Mouse (Mus musculus) olfactory bulb, adult 2 months (tissue): ENCODE measurements around the gene Mterf1a. TPM values are rescaled to one million over a fixed set of nuclear protein-coding genes. Genes with fewer than 3 reads are reported as not detected.
"Not testable (repeated sequence)": the region's sequence is repeated elsewhere in the genome, so short reads cannot be mapped to it uniquely, and the experiment has no call there.

Experiments used
- H3K27ac ChIP-seq: fragments of 200-500 bp; 2 replicates; pipeline ENCODE4 v1.5.1; 2012; ENCODE audit warnings: low read depth, low read length; ENCODE audit not compliant: insufficient read depth
- H3K4me1 ChIP-seq: fragments of 200-500 bp; 2 replicates; pipeline ENCODE4 v1.6.1; 2012; ENCODE audit warnings: low read length; ENCODE audit not compliant: control insufficient read depth, insufficient read depth
- H3K4me3 ChIP-seq: fragments of 200-500 bp; 2 replicates; pipeline ENCODE4 v1.5.1; 2012; ENCODE audit warnings: mild to moderate bottlenecking, low read depth, low read length, moderate library complexity; ENCODE audit not compliant: insufficient read depth
- CTCF ChIP-seq: fragments of 200-500 bp; IDR thresholded peaks from 2 replicates; pipeline ENCODE4 v1.5.1; 2012; ENCODE audit warnings: low read depth, mild to moderate bottlenecking, low read length, moderate library complexity; ENCODE audit not compliant: insufficient read depth
- POLR2A ChIP-seq: fragments of 200-500 bp; IDR thresholded peaks from 2 replicates; pipeline ENCODE4 v1.6.1; 2012; ENCODE audit warnings: mild to moderate bottlenecking, low read depth, low read length, moderate library complexity; ENCODE audit not compliant: insufficient read depth
- WGBS: fragments of 180-500 bp; shearing (Covaris S2); methylation state at CpG from one replicate; pipeline ENCODE4 v1.1.7; 2018; 5-methylcytosine and 5-hydroxymethylcytosine counted together
- polyA plus RNA-seq: library from polyadenylated mRNA; stranded (reverse); fragments of >200 nt; gene quantifications from 2 replicates; pipeline ENCODE4 v1.2.4, GENCODE M21; 2012; ENCODE audit warnings: low replicate concordance; ENCODE audit not compliant: missing spikeins, insufficient read depth, insufficient read length

The Mterf1a gene
- polyA plus RNA-seq = not detected in 2 replicates

- peak within 1 kb of the TSS; percentile 30; the same call in 1 of the 2 replicates for H3K4me3 ChIP-seq
- under 1% methylated on average over 10 of the region's 47 CpGs for WGBS
These were observed at the start of gene Mterf1a for GRCm38 (mm10) chr5:3893459-3894293. TSS of gene Mterf1a (minus strand) at chr5:3893933.

GRCm38 (mm10) chr5:3943169-3943568 lies 49.4 kb upstream of the Mterf1a start:
- not testable (repeated sequence) for H3K4me3 ChIP-seq, H3K4me1 ChIP-seq, H3K27ac ChIP-seq
- WGBS = 70% methylated on average over 4 of the region's 4 CpGs

More at GRCm38 (mm10) chr5:3893459-3894293, at the start of gene Mterf1a:
- H3K27ac ChIP-seq, H3K4me1 ChIP-seq: not testable (repeated sequence)

- H3K4me1 ChIP-seq = no peaks in the 10 kb centered on the region
- H3K27ac ChIP-seq = no peak overlapping the region
- WGBS = 90% methylated on average over 2 of the region's 2 CpGs
- TF ChIP-seq POLR2A = no peak
- TF ChIP-seq CTCF = no peak
- no peak overlapping the region for H3K4me3 ChIP-seq
These were observed 47.5 kb upstream of the Mterf1a start for GRCm38 (mm10) chr5:3941240-3941639.

GRCm38 (mm10) chr5:3939335-3939734 lies 45.6 kb upstream of the Mterf1a start:
- WGBS = 96% methylated on average over 5 of the region's 5 CpGs
- Histone ChIP-seq H3K4me1 (no peaks in the 10 kb centered on the region), H3K27ac (no peak overlapping the region), H3K4me3 (no peak overlapping the region)
- TF ChIP-seq POLR2A (no peak), CTCF (no peak)

DNA sequence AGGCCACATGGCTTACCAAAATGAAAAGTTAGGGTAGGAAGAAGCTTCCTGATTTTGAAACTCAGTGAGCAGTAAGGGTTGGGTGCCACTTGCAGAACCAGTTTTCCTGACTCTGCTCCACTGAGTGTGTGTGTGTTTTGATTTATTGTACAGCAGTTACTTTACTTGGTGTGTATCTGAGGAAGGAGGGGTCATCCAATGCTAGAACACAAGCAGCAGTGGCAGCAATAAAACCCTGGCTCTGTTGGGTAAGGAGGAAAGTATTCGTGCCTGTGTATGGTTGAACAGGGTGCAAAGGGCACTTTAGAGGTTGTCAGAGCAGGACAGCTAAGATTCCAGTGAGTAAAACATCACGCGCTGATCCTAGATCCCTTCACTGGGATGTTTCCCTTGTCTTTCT lies 45.2 kb upstream of the Mterf1a start:
- Histone ChIP-seq H3K4me1 (no peaks in the 10 kb centered on the region), H3K27ac (no peak overlapping the region), H3K4me3 (no peak overlapping the region)
- no peak for TF ChIP-seq POLR2A
- no peak for TF ChIP-seq CTCF
- 98% methylated on average over 3 of the region's 3 CpGs for WGBS

- Histone ChIP-seq H3K4me1 (peaks cover 2% of the 10 kb centered on the region; the same call in 1 of the 2 replicates), H3K27ac (no peak overlapping the region), H3K4me3 (no peak overlapping the region)
- no peak for TF ChIP-seq POLR2A
- no peak for TF ChIP-seq CTCF
- 85% methylated on average over 8 of the region's 8 CpGs for WGBS
These were observed 42.2 kb upstream of the Mterf1a start for GRCm38 (mm10) chr5:3935778-3936554.

GRCm38 (mm10) chr5:3935266-3935665 lies 41.5 kb upstream of the Mterf1a start:
- Histone ChIP-seq H3K4me1 (peaks cover 3% of the 10 kb centered on the region), H3K4me3 (no peak overlapping the region), H3K27ac (no peak overlapping the region)
- TF ChIP-seq CTCF (no peak), POLR2A (no peak)
- 76% methylated on average over 5 of the region's 5 CpGs for WGBS

DNA sequence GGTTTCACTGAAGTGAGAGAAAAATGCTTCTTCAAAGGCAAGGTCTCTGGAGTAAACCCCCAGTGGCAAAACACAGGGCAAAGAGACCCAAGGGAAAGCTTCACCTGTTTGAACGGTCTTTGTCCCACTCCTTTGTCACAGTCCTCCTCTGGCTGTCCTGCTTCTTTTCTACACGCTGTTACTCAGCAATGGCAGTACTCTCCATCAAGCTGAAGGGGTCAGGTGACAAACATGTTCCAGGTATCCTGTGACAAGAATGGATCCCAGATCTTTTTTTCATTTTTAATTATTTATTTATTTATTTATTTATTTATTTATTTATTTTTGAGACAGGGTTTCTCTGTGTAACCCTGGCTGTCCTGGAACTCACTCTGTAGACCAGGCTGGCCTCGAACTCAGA lies 39.8 kb upstream of the Mterf1a start:
- no peak overlapping the region for H3K4me3 ChIP-seq
- peaks cover 5% of the 10 kb centered on the region for H3K4me1 ChIP-seq
- 97% methylated on average over 3 of the region's 3 CpGs for WGBS
- no peak for TF ChIP-seq CTCF
- no peak for TF ChIP-seq POLR2A
- no peak overlapping the region for H3K27ac ChIP-seq

- Histone ChIP-seq H3K4me1 (peaks cover 5% of the 10 kb centered on the region), H3K27ac (no peak overlapping the region), H3K4me3 (no peak overlapping the region)
- WGBS = 91% methylated on average over 3 of the region's 3 CpGs
- no peak for TF ChIP-seq POLR2A
- TF ChIP-seq CTCF = no peak
These were observed 37.9 kb upstream of the Mterf1a start for GRCm38 (mm10) chr5:3931636-3932035.
